Mouse (Mus musculus) regulatory T cell (primary cell): ENCODE data around the gene Eif1b.
"Not testable (repeated sequence)": the region's sequence is repeated elsewhere in the genome, so short reads cannot be mapped to it uniquely, and the experiment has no call there.

Experiments used
- in situ Hi-C: fragments of 300-600 bp; cut with MboI, MseI; formaldehyde crosslinking; loops from one replicate; pipeline ENCODE4 v1.15.1; 2025; ENCODE audit warnings: high pct_unique_total_duplicates

Eif1b gene

DNA sequence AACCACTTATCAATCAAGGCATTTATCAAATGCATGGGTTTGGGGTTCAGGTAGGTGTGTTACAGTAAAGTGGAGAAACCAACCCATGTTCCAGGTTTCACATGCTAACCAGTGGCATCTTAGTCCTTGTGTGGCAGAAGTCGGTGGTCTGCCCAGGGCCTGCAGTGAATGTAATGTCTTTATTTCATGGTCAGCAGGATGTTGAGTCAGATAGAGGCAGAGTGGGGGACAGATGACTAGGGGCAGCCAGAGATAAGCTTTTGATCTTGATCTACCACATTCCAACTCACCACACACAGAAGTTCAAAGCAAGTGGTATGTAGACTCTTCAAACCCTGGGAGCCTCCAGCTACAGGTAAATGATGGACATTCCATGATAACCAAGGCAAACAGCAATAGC lies 29.1 kb downstream of the Eif1b start:
- in situ Hi-C loops: no loop called here

DNA sequence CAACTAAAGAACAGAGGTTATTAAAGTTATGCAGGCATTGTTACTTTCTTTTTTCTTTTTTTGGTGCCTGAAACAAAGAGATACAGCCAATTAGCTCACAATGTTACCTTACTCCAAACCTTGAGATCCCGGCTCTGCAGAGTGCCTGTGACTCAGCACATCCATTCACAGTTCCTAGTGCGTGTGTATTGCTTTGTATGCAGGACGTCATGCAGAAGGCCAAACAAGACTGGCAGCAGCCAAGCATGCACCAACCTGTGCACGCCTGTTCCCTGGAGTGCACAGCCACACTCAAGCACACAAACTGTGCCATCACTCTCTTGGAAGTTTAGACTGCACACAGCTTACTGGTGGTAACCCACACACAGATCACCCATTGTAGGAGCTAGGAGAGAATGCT lies 35.2 kb downstream of the Eif1b start:
- in situ Hi-C loops: loop anchor here (5.0 kb wide), 1 partner anchor 665 kb away; no protein-coding TSS in a partner anchor

DNA sequence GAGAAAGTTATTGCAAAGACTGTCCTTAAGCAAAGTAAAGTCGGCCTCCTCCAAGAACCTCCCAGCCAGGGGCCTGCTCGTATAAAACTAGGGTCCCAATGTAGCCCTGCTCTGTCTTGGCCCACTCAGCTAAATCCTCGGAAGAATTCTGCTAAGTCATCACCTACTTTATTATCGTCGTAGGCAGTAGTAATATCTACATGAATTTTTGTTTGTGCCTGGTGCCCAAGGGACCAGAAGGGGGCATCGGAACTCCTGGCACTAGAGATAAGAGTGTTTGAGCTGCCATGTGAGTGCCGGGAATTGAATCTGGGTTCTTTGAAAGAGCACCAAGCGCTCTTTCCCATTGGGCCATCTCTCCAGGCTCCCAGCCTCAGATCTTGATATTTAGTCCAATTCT lies 35.9 kb downstream of the Eif1b start:
- in situ Hi-C loops: loop anchor here (5.0 kb wide), 1 partner anchor 664 kb away; no protein-coding TSS in a partner anchor

DNA sequence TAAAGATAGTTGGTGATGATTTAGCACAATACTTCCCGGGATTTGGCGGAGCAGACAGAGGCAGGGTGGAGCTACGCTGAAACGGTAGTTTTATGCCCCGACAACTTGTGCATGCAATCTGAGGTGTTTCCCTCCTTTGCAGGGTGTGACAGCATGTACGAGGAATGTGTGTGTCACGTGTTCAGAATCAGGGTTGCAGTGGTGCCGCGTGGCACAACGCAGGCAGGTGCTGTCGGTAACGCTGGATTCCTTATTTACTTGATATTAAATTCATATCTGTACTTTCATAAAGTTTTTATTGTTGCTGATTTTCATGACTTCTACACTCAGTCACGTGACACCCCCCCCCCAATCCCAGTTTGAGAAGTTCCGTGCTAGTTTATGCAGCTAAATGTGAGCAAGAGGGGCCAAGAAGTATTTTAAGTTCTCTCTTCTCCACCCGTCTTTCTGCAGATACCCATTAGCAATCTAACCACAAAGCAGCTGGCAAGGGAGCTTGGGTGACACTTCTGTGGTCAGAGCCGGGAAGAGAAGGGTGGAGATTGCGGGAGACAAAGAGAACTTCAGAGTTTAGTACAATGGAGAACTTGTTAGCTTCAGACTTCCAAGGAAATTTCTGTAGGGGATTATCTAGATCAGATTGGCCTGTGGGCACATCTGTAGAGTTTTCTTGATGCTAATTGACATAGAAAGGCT lies 36.9 kb downstream of the Eif1b start:
- in situ Hi-C loops: loop anchor here (5.0 kb wide), 1 partner anchor 663 kb away; no protein-coding TSS in a partner anchor

DNA sequence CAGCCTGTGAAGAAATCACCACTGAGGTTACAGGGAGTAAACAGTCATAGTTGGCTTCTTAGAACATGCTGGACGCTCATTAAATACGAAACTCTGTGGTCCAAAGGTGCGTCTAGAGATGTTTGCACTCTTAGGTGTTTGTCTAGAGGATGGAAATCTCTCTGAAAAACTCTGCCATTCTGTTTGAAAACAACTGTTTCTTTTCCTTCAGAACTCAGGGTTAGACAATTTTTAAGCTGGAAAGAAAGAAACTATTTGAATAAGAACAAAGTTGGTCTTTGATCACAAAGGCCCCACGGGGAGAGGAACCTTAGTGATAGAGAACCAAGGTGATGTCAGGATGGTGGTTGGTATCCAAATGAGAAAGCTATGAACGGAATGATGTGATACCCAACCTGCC lies 38.4 kb downstream of the Eif1b start:
- in situ Hi-C loops: no loop called here

DNA sequence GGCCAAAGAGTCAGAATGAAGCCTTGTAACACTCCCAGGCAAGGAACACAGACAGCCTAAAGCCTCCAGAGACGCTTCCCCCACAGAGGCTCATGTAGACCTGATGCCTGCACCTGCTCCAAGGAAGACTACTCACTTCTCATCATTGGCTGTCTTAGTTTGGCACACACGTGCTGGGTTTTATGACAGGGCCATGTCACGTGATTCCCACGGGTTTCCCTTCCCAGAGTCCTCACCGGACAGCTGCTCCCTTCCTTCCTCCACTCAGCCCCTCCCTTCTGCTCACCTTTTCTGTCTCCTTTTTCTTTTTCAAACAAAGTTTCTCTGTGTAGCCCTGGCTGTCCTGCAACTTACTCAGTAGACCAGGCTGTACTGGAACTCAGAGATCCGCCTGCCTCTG lies 40.0 kb downstream of the Eif1b start:
- in situ Hi-C loops: no loop called here

DNA sequence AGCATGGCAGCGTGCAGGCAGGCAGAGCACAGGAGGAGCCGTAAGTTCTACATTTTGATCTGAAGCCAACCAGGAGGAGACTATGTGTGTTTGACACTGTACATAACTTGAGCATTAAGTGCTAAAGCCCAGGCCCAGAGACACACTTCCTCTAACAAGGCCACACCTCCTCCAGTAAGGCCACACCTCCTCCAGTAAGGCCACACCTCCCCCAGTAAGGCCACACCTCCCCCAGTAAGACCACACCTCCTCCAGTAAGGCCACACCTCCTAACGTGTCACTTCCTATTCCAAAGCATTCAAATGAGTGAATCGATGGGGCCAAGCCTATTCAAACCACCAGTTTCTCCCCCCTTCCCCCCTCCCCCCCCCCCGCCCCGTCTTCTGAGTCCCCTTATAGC lies 40.7 kb downstream of the Eif1b start:
- in situ Hi-C loops: no loop called here

DNA sequence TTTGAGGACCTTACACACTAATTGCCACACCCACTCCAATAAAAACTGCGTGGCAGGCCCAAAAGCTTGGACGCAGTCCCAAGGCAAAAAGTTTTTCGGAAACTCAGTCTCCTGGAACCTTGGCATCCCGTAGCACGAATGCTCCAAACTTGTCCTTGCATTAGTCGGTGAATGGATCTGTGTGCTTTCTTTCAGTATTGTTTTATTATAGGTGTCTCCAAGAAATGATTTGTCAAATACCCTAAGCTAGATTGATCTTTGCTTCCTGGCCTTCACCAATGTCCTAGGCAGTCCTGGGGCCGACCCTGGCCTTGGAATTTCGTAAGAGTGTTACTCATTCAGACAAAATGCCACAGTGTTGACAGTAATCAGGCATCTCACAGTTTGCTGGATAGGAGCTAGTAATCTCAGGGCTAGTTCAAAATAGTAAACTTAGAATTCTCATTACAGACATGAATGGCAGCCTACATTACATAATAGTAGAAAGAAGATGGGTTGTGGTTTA lies 41.5 kb downstream of the Eif1b start:
- in situ Hi-C loops: not testable (repeated sequence)

DNA sequence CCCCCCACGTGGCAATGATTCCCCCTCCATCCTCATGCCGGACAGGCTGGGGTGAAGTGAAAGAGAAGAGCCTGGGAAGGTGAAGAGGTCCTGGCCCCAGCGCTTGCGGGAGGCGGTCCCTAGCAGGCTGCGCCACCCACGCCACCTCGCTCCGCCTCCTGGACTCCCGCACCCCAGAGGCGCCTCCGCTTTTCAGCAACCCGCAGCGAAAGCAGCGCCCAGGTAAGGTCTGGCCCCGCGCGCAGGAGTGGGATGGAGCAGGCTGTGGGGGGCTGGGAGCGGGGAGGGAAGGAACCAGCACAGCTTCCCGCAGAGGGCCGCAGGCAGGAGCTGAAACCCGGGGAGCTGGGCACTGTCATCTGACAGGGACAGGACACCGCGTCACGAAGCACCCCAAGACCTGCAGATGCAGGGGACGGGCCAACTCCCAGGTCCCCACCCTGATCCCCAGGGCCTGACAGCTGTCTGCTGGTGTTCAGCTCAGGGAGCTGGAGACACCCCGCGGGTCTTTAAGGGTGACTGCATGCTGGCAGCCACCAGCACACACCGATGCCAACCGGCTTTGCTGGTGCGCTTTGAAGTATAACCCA lies 47.7 kb downstream of the Eif1b start, which contains the start of gene Entpd3:
TSS of gene Entpd3 (plus strand) at position 157 of the 590 bp plus-strand sequence.
- in situ Hi-C loops: no loop called here

DNA sequence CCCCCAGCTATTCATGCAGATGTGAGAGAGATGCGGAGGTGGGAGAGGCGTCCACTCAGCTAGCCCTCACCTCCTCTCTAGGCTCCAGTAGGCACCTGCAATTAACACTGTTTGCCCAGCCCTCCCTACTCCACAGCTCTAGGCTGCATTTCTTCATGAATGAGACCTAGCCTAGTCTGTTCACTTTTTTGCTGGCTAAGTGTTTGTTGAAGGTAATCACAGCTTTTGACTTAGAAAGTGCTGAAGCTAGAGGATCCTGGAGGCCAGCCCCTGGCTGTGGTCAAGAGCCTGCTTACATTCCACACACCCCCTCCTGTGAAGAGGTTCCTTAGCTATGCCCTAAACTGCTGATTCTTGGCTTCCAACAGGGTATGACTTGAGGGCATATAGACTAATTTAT lies 49.4 kb downstream of the Eif1b start:
- in situ Hi-C loops: no loop called here

DNA sequence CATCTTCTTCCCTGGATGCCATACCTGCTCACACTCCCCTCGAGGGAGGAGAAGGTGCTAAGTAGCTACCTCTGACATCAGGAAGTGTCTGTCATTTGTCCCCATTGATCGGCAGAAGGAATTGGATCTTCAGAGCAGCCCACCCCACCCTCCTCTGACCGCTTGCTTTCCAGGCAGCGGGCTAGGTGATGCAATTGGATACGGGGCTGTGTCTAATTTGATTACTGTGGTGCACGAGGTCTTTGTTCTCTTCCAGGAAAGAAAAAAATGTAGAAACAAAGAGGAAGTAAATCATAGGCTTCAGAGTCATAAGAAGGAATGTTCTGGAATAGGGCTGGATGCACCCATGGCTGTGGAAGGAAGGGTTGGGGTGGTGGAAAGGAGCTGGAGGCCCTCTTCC lies 50.2 kb downstream of the Eif1b start:
- in situ Hi-C loops: no loop called here
